Mouse (Mus musculus) urinary bladder, postnatal 36 days (tissue): ENCODE measurements at regions not wholly inside any gene's neighbourhood (a gene's known extent, or its start where the extent isn't known, plus 50 kb on each side); places are given as distances from the start of the nearest gene placed in this dataset.

Experiments used
- DNase-seq, 2 experiments: peaks; one replicate each; pipeline ENCODE4 v3.0.0; 2022; ENCODE audit warnings: low spot score in 2 of 2, mixed read lengths in 1 of 2

DNA sequence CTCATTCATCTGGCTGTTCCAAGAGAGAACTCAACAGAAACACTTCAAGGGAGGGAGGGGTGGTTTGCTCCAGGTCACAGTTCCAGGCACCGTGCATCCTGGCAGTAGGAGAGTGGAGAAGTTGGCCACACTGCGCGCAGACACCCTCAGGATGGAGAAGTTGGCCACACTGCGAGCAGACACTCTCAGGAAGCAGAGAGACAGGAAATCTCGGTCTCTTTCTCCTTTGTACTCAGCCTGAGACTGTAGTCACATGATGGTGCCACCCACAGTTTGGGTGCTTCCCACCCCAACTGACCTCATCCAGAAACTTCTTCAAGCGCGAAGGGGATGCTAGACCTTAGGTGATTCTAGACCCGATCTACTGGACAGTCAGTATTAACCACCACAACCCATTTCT lies 170.4 kb downstream of the Bcl11b start:
- DNase-seq, result no peak

DNA sequence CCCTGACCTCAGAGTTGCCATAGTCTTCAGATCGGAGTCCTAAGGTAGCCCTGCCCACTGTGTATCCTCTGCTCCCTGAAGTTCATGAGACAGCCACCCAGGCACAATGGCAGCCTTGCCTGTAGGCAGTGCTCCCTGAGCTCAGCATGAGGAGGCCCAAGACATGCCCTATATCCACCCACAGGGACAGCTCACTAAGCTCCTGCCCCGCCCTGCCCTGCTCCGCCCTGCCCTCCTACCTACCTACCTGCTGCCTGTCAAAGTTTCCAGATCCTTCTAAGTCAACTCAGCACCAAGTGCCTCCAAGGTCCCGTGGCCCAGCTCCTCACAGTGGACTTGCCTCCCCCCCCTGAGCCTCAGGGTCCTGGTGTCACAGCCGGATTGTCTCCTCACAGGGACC lies 168.9 kb downstream of the Bcl11b start:
- DNase-seq, result no peak

GRCm38 (mm10) chr12:107837741-107838140 lies 165.7 kb downstream of the Bcl11b start:
- DNase-seq, result no peak

- no peak for DNase-seq
Measured at GRCm38 (mm10) chr12:107844631-107845030, 158.8 kb downstream of the Bcl11b start.

DNA sequence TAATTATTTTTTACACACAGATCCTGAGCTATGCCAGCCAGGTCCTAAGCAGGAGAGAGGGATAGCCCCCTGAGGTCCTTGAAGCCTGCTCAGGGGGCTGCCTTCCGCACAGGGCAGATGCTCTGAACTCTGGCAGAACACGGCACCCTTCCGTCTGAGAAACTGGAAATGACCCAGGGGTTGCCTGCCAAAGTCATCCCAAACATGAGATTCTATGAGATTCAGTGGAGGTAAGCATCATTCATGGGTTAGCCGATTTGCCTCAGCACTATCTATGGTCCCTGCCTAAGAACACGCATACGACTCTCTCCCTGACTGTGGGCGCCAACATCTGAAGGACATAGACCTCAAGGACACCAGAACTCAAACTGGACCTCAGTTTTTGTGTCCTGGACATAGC lies 152.8 kb downstream of the Bcl11b start:
- no peak for DNase-seq

- no peak for DNase-seq
Measured at GRCm38 (mm10) chr12:107852921-107853320, 150.5 kb downstream of the Bcl11b start.

DNA sequence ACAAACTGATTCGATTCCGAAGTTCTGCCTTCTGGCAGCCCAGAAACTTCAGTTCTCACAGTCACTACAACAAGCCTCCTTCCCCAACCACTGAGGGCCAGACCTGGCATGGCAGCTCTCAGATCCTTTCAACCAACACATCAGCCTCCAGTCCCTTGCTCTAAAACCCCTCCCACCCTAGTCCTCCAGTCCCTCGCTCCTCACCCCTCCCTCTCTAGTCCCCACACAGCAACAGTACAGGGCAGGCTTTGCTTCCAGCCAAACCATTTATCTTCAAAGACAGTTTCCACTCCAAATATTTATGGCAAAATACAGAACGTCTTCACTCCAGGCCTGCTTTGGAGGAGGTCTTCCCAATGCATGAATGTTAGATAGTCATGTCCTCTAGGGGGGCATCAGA lies 147.9 kb downstream of the Bcl11b start:
- no peak for DNase-seq

- DNase-seq, result peak in 1 of 2 experiments; percentile 8
Measured at GRCm38 (mm10) chr12:107856421-107857043, 146.9 kb downstream of the Bcl11b start.

DNA sequence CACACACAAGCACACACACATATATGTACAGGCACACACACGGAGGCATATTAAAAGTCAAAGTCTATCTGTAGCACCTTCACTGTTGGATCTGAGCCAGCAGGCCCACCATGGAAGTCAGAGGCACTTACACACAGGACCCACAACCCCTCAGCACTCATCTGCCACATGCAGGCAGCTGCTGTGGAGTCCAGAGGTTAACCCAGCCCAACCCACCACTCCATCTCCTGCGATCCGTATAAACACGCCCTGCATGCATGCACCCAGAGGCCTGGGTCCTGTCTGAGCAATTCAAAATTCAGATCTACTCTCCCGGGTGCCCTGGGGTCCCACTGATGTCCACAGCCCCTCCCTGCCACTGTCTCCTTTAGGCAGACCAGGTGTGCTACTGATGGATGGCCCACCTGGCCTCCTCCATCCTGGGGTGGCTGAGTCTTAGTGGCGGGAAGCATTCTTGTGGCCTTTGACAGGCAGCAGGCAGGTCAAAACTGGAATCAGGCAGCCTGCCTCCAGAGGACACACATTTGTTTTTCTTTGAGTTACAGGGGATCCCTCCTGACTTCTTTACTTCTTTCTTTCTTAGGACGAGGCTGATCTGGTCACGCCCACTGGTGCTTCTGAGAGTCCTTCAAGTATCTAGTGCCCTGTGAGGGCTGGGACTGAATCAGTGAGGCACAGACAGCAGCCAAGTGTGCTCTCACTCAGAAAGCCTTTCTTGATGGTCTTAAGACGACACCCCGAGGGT lies 144.7 kb downstream of the Bcl11b start:
- no peak for DNase-seq

DNA sequence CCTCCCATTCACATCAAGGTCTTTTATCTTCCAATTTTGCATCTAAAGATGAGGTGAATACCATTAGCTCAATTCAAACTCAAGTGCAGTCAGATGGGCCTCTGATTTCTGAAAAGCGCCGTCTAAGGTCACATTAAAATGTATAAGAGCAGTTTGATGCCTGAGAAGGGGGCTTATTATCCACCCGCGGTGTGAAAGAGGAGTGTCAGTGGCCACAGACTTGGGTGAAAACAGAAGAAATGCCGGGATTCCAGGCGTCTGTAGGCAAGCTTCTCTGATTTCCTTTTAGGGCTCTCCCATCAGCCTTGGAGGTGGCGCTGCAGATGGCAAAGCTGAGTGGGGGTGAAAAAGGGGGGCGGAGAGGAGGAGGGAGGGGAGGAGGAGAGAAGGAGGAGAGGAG lies 143.7 kb downstream of the Bcl11b start:
- no peak for DNase-seq

GRCm38 (mm10) chr12:107860358-107860757 lies 143.0 kb downstream of the Bcl11b start:
- DNase-seq, result no peak
